Mouse (Mus musculus): ENCODE data around the gene Jak1.
"Not testable (repeated sequence)": the region's sequence is repeated elsewhere in the genome, so short reads cannot be mapped to it uniquely, and the experiment has no call there.

Gene Jak1

GRCm38 (mm10) chr4:101276456-101277070 is 11.5 kb upstream of the Jak1 start:
- no peak for DNase-seq (ENCODE audit: low read depth, low spot score)

- no peak for DNase-seq (ENCODE audit: low read depth, low spot score)
Measured at GRCm38 (mm10) chr4:101275881-101276280, 10.8 kb upstream of the Jak1 start.

DNA sequence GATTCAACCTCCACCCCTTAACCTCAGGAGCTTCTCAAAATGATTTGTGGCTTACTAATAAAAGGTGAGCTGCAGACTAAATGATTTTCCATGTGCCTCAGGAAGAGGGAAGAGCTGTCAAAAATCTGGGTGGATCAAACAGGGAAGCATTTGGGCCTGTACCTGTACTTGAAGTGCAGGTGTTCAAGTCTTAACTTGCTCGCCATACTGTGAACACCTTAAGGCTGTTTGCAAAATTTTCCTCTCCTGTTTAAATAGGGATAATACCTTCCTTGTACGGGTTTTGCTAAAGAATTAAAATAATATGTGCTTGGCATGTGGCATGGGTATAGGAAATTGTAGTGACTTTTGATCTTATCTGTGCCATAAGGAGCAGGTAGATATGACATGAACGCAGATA is 5.7 kb upstream of the Jak1 start:
- DNase-seq (ENCODE audit: low read depth, low spot score) = no peak

DNA sequence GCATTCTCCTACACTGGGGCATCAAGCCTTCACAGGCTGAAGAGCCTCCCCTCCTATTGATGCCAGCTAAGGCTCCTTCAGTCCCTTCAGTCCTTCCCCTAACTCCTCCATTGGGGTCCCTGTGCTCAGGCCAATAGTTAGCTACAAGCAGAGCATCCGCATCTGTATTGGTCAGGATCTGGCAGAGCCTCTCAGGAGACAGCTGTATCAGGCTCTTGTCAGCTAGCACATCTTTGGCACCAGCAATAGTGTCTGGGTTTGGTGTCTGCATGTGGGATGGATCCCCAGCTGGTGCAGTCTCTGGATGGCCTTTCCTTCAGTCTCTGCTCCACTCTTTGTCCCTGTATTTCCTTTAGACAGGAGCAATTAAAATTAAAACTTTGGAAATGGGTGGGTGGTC is 3.4 kb upstream of the Jak1 start:
- DNase-seq (ENCODE audit: low read depth, low spot score) = not testable (repeated sequence)

GRCm38 (mm10) chr4:101265523-101265922 is 441 bp upstream of the Jak1 start:
- DNase-seq (ENCODE audit: low read depth, low spot score) = no peak

DNA sequence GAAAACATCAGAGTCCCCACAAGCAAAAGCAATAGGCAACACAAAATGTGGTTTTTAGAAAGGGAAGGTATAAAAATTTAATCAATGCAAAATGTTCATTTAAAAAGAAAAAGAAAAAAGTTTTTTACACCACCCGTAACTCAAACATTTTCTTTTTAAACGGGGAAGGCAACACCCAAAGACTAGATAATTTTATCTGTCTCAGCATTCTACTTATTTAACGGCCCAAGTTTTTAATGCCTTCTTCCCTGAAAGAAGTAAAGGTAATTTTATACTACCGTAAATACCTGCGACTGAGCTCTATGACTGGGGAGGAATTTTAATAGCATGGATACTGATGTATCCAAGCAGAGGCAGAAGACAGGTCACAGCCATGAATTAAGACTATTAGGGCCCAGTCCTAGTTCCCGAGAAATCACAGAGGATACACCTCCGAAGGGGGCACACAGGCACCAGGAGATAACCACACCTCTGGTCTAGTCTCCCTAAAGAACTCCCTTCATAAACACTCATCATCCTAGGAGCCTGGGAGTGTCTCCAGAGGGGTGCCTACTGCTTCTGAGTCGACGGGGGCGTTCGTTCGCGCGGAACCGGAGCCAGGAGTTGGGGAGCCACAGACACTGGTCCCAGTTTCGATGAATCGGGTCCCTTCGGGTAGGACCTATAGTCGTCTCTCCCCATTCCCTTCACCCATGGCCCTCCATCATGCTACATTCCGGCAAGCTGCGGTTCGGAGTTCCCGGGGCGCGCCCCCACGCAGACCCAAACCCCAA is 928 bp downstream of the Jak1 start:
- DNase-seq (ENCODE audit: low read depth, low spot score) = peak; percentile 23

DNA sequence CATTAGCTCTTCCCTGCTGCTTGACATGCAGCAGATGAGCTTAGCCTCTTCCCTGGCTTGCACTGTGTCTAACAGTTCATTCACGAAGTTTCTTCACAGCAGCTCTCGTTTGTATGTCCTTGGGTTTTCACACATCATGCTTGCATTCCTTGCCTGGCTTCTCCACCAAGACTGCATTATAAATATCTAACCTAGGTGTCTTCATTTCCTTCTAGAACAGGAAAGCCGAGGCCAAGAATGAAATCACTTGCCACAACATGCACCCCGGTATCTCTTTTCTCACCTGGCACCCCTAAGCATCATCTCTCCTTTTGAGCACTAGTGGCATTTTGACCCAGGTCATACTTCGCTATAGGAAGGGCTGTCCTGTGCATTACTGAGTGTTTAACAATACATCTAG is 3.5 kb downstream of the Jak1 start:
- no peak for DNase-seq (ENCODE audit: low read depth, low spot score)

DNA sequence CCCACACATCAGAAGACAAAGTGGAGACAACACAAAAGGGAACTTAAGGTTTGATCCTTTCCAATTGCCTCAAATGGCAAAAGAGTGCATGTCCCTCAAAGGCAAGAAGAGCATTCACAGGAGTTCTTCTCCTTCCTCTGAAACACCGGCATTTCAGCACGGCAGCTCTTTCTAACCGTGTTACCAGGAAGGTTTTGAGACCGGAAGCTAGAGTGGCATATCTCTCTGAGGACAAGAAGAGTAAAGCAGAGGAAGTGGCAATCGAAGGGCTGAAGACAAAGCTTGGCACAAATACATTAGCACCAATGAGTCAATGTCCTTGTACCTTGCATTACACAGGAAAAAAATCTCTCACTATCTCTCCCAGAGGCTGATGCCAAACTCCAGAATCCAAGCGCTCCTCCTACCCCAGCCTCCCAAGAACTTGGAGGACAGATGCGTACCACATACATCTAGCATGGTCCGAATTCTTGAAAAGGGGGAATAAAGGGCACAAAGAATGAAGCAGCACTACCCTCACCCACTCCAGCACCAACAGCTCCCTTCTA is 4.3 kb downstream of the Jak1 start:
- no peak for DNase-seq (ENCODE audit: low read depth, low spot score)

DNA sequence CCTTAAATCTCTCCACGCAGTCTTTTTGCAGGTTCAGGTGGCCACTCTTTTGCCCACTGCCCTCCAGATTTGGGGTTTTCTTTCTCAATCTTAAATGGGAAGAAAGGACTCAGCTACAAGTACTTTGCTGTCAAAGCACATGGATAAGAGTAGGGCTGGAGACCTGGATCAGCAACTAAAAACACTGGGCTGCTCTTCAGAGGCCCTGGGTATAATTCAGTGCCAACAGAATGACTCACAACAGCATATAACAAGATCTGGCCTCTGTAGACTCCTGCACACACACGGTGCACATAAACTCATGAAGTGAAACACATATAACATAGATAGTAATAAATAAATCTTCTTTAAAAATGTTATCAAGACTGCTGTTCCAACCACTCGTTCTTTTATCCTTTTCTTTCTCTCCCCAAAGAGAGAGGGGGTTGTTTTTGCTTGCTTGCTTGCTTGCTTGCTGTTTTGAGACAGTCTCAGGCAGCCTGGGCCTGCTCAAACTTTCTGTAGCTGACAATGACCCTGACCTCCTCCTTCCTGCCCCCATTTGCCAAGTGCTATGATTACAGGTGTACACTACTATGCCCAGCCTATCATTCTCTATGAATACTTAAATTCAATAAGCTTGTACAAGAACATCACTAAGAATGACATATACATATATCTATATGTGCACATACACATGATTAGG is 8.4 kb downstream of the Jak1 start:
- DNase-seq (ENCODE audit: low read depth, low spot score) = no peak

GRCm38 (mm10) chr4:101254606-101255349 is 10.3 kb downstream of the Jak1 start:
- no peak for DNase-seq (ENCODE audit: low read depth, low spot score)

- no peak for DNase-seq (ENCODE audit: low read depth, low spot score)
Measured at GRCm38 (mm10) chr4:101254015-101254414, 11.1 kb downstream of the Jak1 start.

DNA sequence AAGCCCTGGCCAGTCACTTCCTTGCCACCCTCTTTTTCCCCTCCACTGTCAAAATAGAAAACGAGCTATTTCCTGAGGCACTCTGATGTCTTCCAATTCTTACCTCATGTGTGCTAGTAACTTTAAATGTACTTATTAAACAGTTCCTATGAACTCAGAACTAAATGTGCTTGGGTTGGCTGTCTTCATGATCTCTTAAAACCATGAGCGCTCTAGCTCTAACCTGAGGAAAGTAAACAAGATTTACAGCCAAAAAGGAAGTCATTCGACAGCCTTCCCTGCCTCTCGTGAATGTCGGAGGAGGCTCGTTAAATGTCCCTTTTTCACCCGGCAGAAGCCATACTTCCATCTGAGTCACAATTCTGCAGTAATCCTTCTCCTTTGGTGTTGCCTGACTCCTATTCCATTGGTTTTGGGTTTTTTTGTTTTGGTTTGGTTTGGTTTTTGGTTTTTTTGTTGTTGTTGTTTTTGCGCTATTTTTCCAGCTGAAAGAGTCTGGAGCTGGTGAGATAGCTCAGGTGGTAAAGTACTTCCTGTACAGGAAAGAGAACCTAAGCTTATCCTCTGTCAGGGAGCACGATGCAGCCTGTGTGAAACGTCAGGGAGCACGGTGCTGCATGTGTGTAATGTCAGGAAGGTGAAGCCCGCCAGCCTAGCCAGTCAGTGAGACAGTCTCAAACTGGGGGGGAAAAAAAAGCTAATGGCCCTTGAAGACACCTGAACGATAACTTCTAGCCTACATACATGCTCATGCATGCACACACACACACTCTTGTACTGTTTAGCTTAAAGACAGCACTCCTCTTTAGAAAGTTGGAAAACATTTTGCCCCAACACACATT is 12.1 kb downstream of the Jak1 start:
- DNase-seq (ENCODE audit: low read depth, low spot score) = no peak

- DNase-seq (ENCODE audit: low read depth, low spot score) = no peak
Measured at GRCm38 (mm10) chr4:101252016-101252415, 13.1 kb downstream of the Jak1 start.

- no peak for DNase-seq (ENCODE audit: low read depth, low spot score)
Measured at GRCm38 (mm10) chr4:101249977-101250743, 14.9 kb downstream of the Jak1 start.

GRCm38 (mm10) chr4:101247355-101247754 is 17.7 kb downstream of the Jak1 start:
- no peak for DNase-seq (ENCODE audit: low read depth, low spot score)

DNA sequence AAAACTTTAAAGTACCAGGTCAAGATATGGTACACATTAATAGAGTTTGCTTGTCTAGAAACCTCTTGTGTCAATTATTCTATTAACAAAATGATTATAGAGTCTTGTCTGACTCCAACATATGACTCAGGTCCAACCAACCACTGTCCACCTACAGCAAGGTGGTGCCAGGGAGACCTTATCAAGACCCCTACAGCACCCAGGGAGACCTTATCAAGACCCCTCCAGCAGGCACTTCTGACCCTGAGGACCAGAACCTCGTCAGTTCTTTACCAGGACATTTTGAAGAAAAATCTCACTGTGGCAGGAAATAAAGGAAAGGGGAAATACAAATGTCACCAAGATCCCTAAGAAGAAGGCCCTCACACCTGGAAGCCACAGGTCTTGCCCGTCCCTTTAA is 18.5 kb downstream of the Jak1 start:
- DNase-seq (ENCODE audit: low read depth, low spot score) = no peak

DNA sequence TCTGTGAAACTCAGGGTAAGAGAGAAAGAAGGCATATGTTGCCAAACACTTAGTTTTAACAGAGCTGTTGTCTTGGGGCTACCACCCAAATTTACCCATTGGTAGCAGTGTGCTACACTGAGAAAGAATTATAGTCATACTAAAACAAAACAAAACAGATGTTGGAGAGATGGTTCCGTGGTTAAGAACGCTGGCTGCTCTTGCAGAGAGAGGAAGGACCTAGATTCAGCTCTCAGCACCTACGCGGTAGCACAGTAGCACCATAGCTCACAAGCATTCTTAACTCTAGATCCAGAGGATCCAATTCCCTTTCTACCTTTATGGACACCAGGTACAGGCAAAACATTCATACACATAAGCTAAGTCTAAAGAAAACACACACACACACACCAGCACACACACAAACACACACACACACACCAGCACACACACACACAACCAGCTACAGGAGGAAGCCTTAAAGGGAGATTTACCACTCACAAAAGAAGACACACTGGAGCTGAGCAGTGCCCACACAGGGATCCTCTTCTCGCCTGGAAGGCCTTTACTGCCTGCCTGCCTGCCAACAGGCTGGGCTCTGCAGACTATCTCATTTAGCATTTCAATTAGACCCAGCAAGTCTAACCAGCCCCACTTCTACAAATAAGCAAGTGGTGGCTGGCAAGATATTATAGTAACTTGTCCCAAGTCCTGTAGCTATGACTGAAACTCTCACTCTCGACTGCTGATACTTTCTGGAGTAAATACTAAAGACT is 20.6 kb downstream of the Jak1 start:
- no peak for DNase-seq (ENCODE audit: low read depth, low spot score)

DNA sequence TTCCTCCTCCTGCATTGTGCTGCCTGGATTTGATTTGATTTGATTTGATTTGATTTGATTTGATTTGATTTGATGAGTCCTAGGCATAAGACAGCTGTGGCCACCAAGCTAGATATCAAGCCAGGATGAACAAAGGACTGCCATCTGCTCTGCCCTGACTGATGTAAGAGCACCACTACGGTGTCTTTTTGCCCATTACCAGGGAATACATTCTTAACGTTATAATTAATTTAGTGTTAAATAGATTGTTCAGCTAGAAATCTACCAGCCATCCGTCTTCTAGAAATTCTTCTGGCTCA is 24.3 kb downstream of the Jak1 start:
- no peak for DNase-seq (ENCODE audit: low read depth, low spot score)

DNA sequence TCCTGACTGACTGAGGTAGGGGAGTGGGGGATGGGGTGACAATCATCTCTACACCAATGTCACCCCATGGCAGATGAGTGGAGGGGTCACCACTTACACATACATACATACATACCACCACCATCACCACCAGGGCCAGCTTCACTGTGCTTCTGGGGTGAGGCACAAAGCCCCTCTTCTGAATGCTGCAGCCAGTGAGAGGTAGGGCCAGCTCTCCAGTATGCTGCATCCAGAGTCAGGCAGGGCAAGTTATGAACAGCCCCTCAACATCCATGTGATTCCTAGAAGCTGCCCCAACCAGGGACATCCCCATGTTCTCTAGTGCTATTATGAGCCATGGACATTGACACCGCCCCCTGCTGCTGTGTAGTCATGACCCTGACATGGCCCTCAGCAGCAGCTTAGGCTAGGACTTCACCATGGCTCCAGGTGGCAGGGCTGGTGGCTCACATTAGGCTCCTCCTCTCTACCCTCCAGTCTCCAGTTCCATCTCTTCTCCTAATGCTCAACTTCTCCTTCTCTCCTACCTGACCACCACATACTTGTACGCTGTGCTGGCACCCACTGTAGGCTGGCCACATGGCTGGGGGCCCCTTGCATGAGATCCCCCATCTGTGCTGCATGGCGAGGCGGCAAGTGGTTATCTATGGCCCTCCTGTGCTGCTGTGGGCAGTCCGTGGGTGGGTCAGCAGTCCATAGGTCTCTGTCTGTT is 24.8 kb downstream of the Jak1 start:
- no peak for DNase-seq (ENCODE audit: low read depth, low spot score)
